In genomic region chr6:92968718-92969117, GRCm38 (mm10) we compare ENCODE assay signal across 14 mouse cellular contexts. TPM values are rescaled to one million over a fixed set of nuclear protein-coding genes. Genes with fewer than 3 reads are reported as not detected.
DNase-seq lines count a peak whose midpoint lies in the region; ATAC-seq and TF ChIP-seq lines count a peak whose summit lies in the region.
"Had no signal": no experiment of that assay in that cellular context is flagged by ENCODE, and none has a peak within 500 bp of the region (broad histone marks: within the 10 kb centered on the region; RNA-seq: fewer than 3 reads in every experiment).

No protein-coding gene starts in this region.

- no peak for ATAC-seq in hindbrain, postnatal 0 days
- no peak; the same call in 1 of the 2 replicates for ATAC-seq in hindbrain, embryonic 14.5 days (ENCODE audit: low FRiP score)
- no peak for ATAC-seq in neural tube, embryonic 13.5 days (ENCODE audit: low read depth)
- ATAC-seq: forebrain, embryonic 15.5 days had no signal

- H3K4me2 ChIP-seq in hindbrain, postnatal 0 days (ENCODE audit: low read depth, low read length), result no peak overlapping the region
- H3K4me2 ChIP-seq in hindbrain, embryonic 14.5 days (replicated peaks), result no peak overlapping the region
- no peak overlapping the region for H3K4me2 ChIP-seq in neural tube, embryonic 13.5 days
- H3K4me2 ChIP-seq: forebrain, embryonic 15.5 days; midbrain, embryonic 11.5 days had no signal

- no peak overlapping the region for H3K4me3 ChIP-seq in hindbrain, postnatal 0 days (ENCODE audit: low read length)
- H3K4me3 ChIP-seq in hindbrain, embryonic 14.5 days (replicated peaks; ENCODE audit: low read length), result no peak overlapping the region
- no peak overlapping the region for H3K4me3 ChIP-seq in neural tube, embryonic 13.5 days
- H3K4me3 ChIP-seq: forebrain, embryonic 15.5 days had no signal

- WGBS in hindbrain, postnatal 0 days, result 40% methylated on average over 3 of the region's 3 CpGs
- WGBS in hindbrain, embryonic 14.5 days, result 64% methylated on average over 3 of the region's 3 CpGs
- WGBS in neural tube, embryonic 13.5 days, result 68% methylated on average over 3 of the region's 3 CpGs

- no peak overlapping the region for H3K9ac ChIP-seq in hindbrain, postnatal 0 days (replicated peaks; ENCODE audit: low read length)
- no peak overlapping the region for H3K9ac ChIP-seq in hindbrain, embryonic 14.5 days
- no peak overlapping the region for H3K9ac ChIP-seq in neural tube, embryonic 13.5 days
- H3K9ac ChIP-seq: forebrain, embryonic 15.5 days had no signal

- H3K27me3 ChIP-seq in hindbrain, postnatal 0 days (ENCODE audit: insufficient read depth, low read length), result no peaks in the 10 kb centered on the region
- H3K27me3 ChIP-seq in hindbrain, embryonic 14.5 days (ENCODE audit: control insufficient read depth, insufficient read depth, low read length), result no peaks in the 10 kb centered on the region
- H3K27me3 ChIP-seq in neural tube, embryonic 13.5 days, result no peaks in the 10 kb centered on the region
- H3K27me3 ChIP-seq: forebrain, embryonic 15.5 days had no signal

- intact Hi-C loops in heart, postnatal 10 days (cut with DNase I), result loop anchor here (2.0 kb wide), 1 partner anchor 24 kb away; no protein-coding TSS in a partner anchor

- TF ChIP-seq CTCF in hindbrain, postnatal 0 days (IDR thresholded peaks at IDR 0.05; ENCODE audit: low read depth), result no peak

- 0 out of 2 replicates have a peak, but pooled peaks cover 4% of the 10 kb centered on the region for H3K9me3 ChIP-seq in hindbrain, postnatal 0 days (ENCODE audit: low read length)
- peaks cover 6% of the 10 kb centered on the region; the same call in 1 of the 2 replicates for H3K9me3 ChIP-seq in hindbrain, embryonic 14.5 days (ENCODE audit: control insufficient read depth, low read length)
- no peaks in the 10 kb centered on the region for H3K9me3 ChIP-seq in neural tube, embryonic 13.5 days
- H3K9me3 ChIP-seq: forebrain, embryonic 15.5 days had no signal

- no peaks in the 10 kb centered on the region for H3K36me3 ChIP-seq in hindbrain, postnatal 0 days (ENCODE audit: insufficient read depth, low read length)
- H3K36me3 ChIP-seq in hindbrain, embryonic 14.5 days (replicated peaks; ENCODE audit: control insufficient read depth, insufficient read depth), result no peaks in the 10 kb centered on the region
- H3K36me3 ChIP-seq in neural tube, embryonic 13.5 days, result no peaks in the 10 kb centered on the region
- H3K36me3 ChIP-seq: forebrain, embryonic 15.5 days had no signal

- DNase-seq in heart, adult 11 months, result peak; percentile 76
- DNase-seq in heart, postnatal 10 days, result no peak
- DNase-seq in hindbrain, postnatal 0 days (ENCODE audit: low spot score), result peak; percentile 9
- no peak for DNase-seq in hindbrain, embryonic 14.5 days (ENCODE audit: low spot score)
- DNase-seq in neural tube, embryonic 10.5 days (ENCODE audit: extremely low spot score, low spot score), result no peak
- DNase-seq in right cerebral cortex, postnatal 4 days, result no peak
- DNase-seq: kidney, adult 11 months; liver; thymus, postnatal 14 days had no signal

- H3K4me1 ChIP-seq in hindbrain, postnatal 0 days (ENCODE audit: insufficient read depth, low read length), result no peaks in the 10 kb centered on the region; the same call in 1 of the 2 replicates
- H3K4me1 ChIP-seq in hindbrain, embryonic 14.5 days (replicated peaks; ENCODE audit: control insufficient read depth, insufficient read depth, low read length), result no peaks in the 10 kb centered on the region
- no peaks in the 10 kb centered on the region; the same call in 1 of the 2 replicates for H3K4me1 ChIP-seq in neural tube, embryonic 13.5 days (replicated peaks)
- H3K4me1 ChIP-seq: forebrain, embryonic 15.5 days had no signal

- H3K27ac ChIP-seq in hindbrain, postnatal 0 days, result no peak overlapping the region
- H3K27ac ChIP-seq in hindbrain, embryonic 14.5 days, result no peak overlapping the region
- H3K27ac ChIP-seq in neural tube, embryonic 13.5 days (replicated peaks), result 0 out of 2 replicates have a peak overlapping the region, but pooled peaks have one; percentile 18
- H3K27ac ChIP-seq: forebrain, embryonic 15.5 days; macrophage had no signal

RNA-seq across cellular contexts. Expression of gene Adamts9, which starts 25.4 kb away (rescaled TPM):
- 10 to 100 TPM; 42.7 to 49.2 TPM for total RNA-seq in heart, postnatal 10 days (2021)
- total RNA-seq in hindbrain, postnatal 0 days (2014; rRNA removed), result 7.6 and 9.2 TPM in 2 replicates
- 1.5 and 1.7 TPM in 2 replicates for polyA plus RNA-seq in hindbrain, postnatal 0 days (2015; fragmentation: Nextera tagmentation; extraction: Ambion mirVana)
- polyA plus RNA-seq in hindbrain, embryonic 14.5 days (2014; fragmentation: Nextera tagmentation; extraction: Ambion mirVana), result 1.4 and 2.1 TPM in 2 replicates
- 1.8 and 2.0 TPM in 2 replicates for polyA plus RNA-seq in neural tube, embryonic 13.5 days (2015; fragmentation: Nextera tagmentation; extraction: Ambion mirVana)
- total RNA-seq: common myeloid progenitor, adult 5-6 weeks had no signal
- polyA plus RNA-seq: macrophage had no signal

Comparison
In these comparisons a context has a peak if more than half of its experiments do, and no peak if none do; other contexts are left out.
1. DNase-seq: peak in heart, adult 11 months (single experiment) and hindbrain, postnatal 0 days (single experiment); none in heart, postnatal 10 days (0 of 2), hindbrain, embryonic 14.5 days (single experiment), neural tube, embryonic 10.5 days (single experiment) and right cerebral cortex, postnatal 4 days (single experiment).